Mouse (Mus musculus) neural tube, embryonic 14.5 days (tissue): ENCODE measurements at regions not wholly inside any gene's neighbourhood (a gene's known extent, or its start where the extent isn't known, plus 50 kb on each side); places are given as distances from the start of the nearest gene placed in this dataset.
A peak's percentile ranks its signal among the peaks of the same experiment; 100 is the strongest.

ENCODE experiments used
- ATAC-seq: fragments of 200-750 bp; cut with Nextera tagmentation; 2 replicates; pipeline ENCODE4 v1.8.0; 2017; ENCODE audit warnings: low read depth, mild to moderate bottlenecking, moderate TSS enrichment, moderate library complexity
- H3K27ac ChIP-seq: fragments of 300-500 bp; sonication (generic); 2 replicates; pipeline ENCODE4 v1.5.1; 2014; ENCODE audit warnings: low read depth, mild to moderate bottlenecking, control low read depth, low read length, moderate library complexity, mixed read lengths
- H3K27me3 ChIP-seq: fragments of 300-500 bp; sonication (generic); 2 replicates; pipeline ENCODE4 v1.6.1; 2014; ENCODE audit warnings: low read length; ENCODE audit not compliant: control insufficient read depth, insufficient read depth
- H3K36me3 ChIP-seq: fragments of 300-500 bp; sonication (generic); 2 replicates; pipeline ENCODE4 v1.6.1; 2014; ENCODE audit warnings: low read length, mixed read lengths; ENCODE audit not compliant: control insufficient read depth, insufficient read depth
- H3K4me1 ChIP-seq: fragments of 300-500 bp; sonication (generic); 2 replicates; pipeline ENCODE4 v1.6.1; 2014; ENCODE audit warnings: low read length; ENCODE audit not compliant: control insufficient read depth, insufficient read depth
- H3K4me2 ChIP-seq: fragments of 300-500 bp; sonication (generic); 2 replicates; pipeline ENCODE4 v1.6.1; 2014; ENCODE audit warnings: mild to moderate bottlenecking, low read depth, low read length, control low read depth
- H3K4me3 ChIP-seq: fragments of 300-500 bp; sonication (generic); 2 replicates; pipeline ENCODE4 v1.5.1; 2014; ENCODE audit warnings: low read depth, low read length, control low read depth, mixed read lengths
- H3K9ac ChIP-seq: fragments of 300-500 bp; sonication (generic); replicated peaks from 2 replicates; pipeline ENCODE4 v1.6.1; 2014; ENCODE audit warnings: low read depth, mild to moderate bottlenecking, control low read depth, low read length, mixed read lengths
- H3K9me3 ChIP-seq: fragments of 300-500 bp; sonication (generic); 2 replicates; pipeline ENCODE4 v1.6.1; 2016; ENCODE audit warnings: low read length; ENCODE audit not compliant: control insufficient read depth
- WGBS: fragments of 180-500 bp; shearing (Covaris S2); extraction: QIAGEN DNeasy Blood & Tissue Kit; methylation state at CpG from one replicate; pipeline ENCODE4 v1.1.7; 2014; 5-methylcytosine and 5-hydroxymethylcytosine counted together

DNA sequence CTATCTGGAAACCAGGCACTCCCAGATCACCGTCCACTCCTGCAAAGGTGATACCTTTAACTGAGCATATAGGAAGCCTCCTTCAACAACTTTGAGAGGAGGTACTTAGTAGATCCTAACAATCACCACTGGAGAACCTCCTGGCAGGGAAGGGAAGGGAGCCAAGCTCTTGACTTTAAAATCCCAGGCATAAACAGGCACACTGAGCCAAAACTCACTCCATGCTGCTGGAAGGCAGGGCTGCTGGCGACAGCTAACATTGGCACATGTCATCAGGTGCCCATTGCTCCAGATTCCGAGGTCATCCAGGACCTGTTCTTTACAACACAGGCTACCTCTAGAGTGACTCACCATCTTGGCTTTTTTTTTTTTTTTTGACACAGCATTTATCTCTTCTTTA, 170.9 kb upstream of the 1700066M21Rik start:
- no peak overlapping the region for H3K4me2 ChIP-seq
- H3K4me3 ChIP-seq = no peak overlapping the region
- no peak overlapping the region for H3K27ac ChIP-seq
- H3K4me1 ChIP-seq = peaks cover 5% of the 10 kb centered on the region; the same call in 1 of the 2 replicates
- WGBS = 71% methylated on average over 3 of the region's 3 CpGs
- H3K27me3 ChIP-seq = no peaks in the 10 kb centered on the region
- no peaks in the 10 kb centered on the region for H3K9me3 ChIP-seq
- H3K9ac ChIP-seq = no peak overlapping the region
- no peak for ATAC-seq
- H3K36me3 ChIP-seq = no peaks in the 10 kb centered on the region

- ATAC-seq = no peak
- no peak overlapping the region for H3K4me3 ChIP-seq
- H3K4me1 ChIP-seq = peaks cover 5% of the 10 kb centered on the region; the same call in 1 of the 2 replicates
- H3K9ac ChIP-seq = no peak overlapping the region
- H3K27me3 ChIP-seq = no peaks in the 10 kb centered on the region
- 13% methylated on average over 1 of the region's 1 CpGs for WGBS
- no peaks in the 10 kb centered on the region for H3K36me3 ChIP-seq
- no peaks in the 10 kb centered on the region for H3K9me3 ChIP-seq
- no peak overlapping the region for H3K27ac ChIP-seq
- H3K4me2 ChIP-seq = no peak overlapping the region
These were observed 170.5 kb upstream of the 1700066M21Rik start for GRCm38 (mm10) chr1:57206944-57207343.

GRCm38 (mm10) chr1:57208415-57208814, 169.0 kb upstream of the 1700066M21Rik start:
- peaks cover 9% of the 10 kb centered on the region for H3K4me1 ChIP-seq
- H3K27me3 ChIP-seq = no peaks in the 10 kb centered on the region
- H3K4me3 ChIP-seq = no peak overlapping the region
- H3K27ac ChIP-seq = no peak overlapping the region
- WGBS = 70% methylated on average over 9 of the region's 9 CpGs
- no peak overlapping the region for H3K4me2 ChIP-seq
- H3K9ac ChIP-seq = no peak overlapping the region
- no peak for ATAC-seq
- no peaks in the 10 kb centered on the region for H3K36me3 ChIP-seq
- H3K9me3 ChIP-seq = no peaks in the 10 kb centered on the region

DNA sequence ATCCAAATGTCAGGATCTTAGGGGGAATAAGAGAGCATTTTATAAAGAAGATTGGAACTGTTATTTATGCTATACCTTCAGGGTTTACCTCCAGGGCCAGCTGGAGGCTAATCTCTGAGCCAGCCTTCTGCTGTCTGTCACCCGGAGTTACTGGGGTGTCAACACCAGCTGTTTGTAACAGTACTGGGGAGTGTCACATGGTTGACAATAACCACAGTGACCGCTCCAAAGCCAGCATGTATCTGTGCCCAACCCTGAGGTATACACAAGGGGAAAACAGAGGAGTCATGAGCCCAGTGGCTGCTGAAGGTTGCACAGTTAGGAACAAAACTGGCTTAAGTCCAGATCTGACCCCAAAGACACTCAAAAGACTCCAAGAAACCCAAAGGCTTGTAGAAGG, 168.1 kb upstream of the 1700066M21Rik start:
- 61% methylated on average over 2 of the region's 2 CpGs for WGBS
- Histone ChIP-seq H3K9me3 (no peaks in the 10 kb centered on the region), H3K36me3 (no peaks in the 10 kb centered on the region), H3K9ac (no peak overlapping the region), H3K4me2 (no peak overlapping the region), H3K27me3 (no peaks in the 10 kb centered on the region), H3K4me3 (no peak overlapping the region), H3K27ac (no peak overlapping the region), H3K4me1 (peaks cover 11% of the 10 kb centered on the region)
- ATAC-seq = no peak

DNA sequence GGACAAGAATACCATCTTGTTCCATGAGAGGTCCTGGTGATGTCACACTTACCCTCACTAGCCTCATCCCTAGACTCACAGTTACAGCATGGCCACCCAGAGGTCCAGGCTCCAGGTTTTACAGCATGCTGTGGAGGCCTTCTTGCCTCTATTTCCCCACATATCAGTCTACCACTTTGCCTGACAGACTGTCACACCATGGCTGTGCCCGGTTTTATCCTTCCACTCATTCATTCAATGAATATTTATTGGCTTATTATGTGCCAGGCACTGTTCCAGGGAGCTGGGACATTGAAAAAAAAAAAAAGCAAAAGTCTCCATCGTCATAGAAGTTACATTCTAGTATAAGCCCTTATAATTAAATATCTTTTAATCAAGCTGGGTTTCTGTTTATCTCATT, 166.4 kb upstream of the 1700066M21Rik start:
- Histone ChIP-seq H3K27ac (no peak overlapping the region), H3K36me3 (no peaks in the 10 kb centered on the region), H3K27me3 (no peaks in the 10 kb centered on the region), H3K4me3 (no peak overlapping the region), H3K9ac (no peak overlapping the region), H3K4me1 (peaks cover 9% of the 10 kb centered on the region), H3K4me2 (no peak overlapping the region), H3K9me3 (no peaks in the 10 kb centered on the region)
- 25% methylated on average over 2 of the region's 2 CpGs for WGBS
- ATAC-seq = no peak

DNA sequence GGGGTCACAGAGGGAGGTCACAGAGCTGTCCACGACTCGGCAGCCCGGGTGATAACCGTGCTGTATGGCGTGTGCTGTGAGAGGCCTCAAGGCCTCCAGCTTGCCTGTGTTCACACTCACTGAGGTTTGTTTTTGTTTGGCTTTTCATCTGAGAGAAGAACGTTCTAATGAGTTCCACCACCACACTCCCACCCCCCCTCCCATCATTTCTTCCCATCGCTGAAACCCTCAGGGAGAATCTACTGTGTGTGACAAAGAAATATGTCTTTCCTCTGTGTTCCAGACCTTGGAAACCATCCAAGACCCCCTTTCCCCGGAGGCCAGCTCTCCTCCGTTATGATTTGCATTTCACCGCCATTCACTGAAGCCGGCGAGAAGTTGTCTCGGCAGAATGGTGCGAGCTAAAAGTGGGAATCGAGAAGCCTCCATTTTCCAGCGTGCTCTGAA, 164.0 kb upstream of the 1700066M21Rik start:
- 11% methylated on average over 16 of the region's 16 CpGs for WGBS
- Histone ChIP-seq H3K4me1 (peaks cover 10% of the 10 kb centered on the region), H3K9ac (no peak overlapping the region; the same call in 1 of the 2 replicates), H3K27me3 (no peaks in the 10 kb centered on the region), H3K4me3 (no peak overlapping the region), H3K27ac (no peak overlapping the region), H3K9me3 (no peaks in the 10 kb centered on the region; the same call in 1 of the 2 replicates), H3K4me2 (peak overlapping the region; percentile 34; the same call in 1 of the 2 replicates), H3K36me3 (no peaks in the 10 kb centered on the region)
- ATAC-seq = peak; percentile 41; the same call in 1 of the 2 replicates

GRCm38 (mm10) chr1:57214266-57214665, 163.2 kb upstream of the 1700066M21Rik start:
- H3K4me1 ChIP-seq = peaks cover 10% of the 10 kb centered on the region

DNA sequence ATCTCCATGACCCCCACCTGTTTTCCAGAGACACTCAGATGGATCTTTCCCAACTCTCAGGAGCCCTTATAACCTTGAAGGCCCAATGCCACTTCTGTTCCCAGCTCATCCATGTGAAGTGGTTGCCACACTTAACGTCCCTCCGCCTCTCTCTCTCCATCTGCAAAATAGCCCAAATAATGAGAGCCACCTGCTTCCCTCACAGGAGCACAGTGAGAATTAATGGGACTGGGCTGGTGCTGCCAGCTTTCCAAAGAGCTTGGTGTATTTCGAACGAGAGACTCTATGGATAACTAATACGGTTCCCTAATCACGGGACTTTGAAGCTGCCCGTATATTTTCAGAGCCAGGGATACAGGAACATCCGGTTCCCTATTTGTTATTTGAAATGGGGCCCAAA, 159.8 kb upstream of the 1700066M21Rik start:
- no peaks in the 10 kb centered on the region; the same call in 1 of the 2 replicates for H3K9me3 ChIP-seq
- H3K36me3 ChIP-seq = no peaks in the 10 kb centered on the region
- no peaks in the 10 kb centered on the region for H3K27me3 ChIP-seq
- no peak overlapping the region for H3K4me2 ChIP-seq
- 35% methylated on average over 8 of the region's 8 CpGs for WGBS
- ATAC-seq = peak; percentile 45
- H3K4me3 ChIP-seq = no peak overlapping the region
- peaks cover 10% of the 10 kb centered on the region for H3K4me1 ChIP-seq
- H3K9ac ChIP-seq = no peak overlapping the region
- H3K27ac ChIP-seq = no peak overlapping the region

More at GRCm38 (mm10) chr1:57214266-57214665, 163.2 kb upstream of the 1700066M21Rik start:
- Histone ChIP-seq H3K4me2 (no peak overlapping the region), H3K9me3 (no peaks in the 10 kb centered on the region; the same call in 1 of the 2 replicates), H3K36me3 (no peaks in the 10 kb centered on the region), H3K9ac (no peak overlapping the region), H3K4me3 (no peak overlapping the region), H3K27me3 (no peaks in the 10 kb centered on the region), H3K27ac (no peak overlapping the region)
- WGBS = 40% methylated on average over 2 of the region's 2 CpGs
- no peak for ATAC-seq

DNA sequence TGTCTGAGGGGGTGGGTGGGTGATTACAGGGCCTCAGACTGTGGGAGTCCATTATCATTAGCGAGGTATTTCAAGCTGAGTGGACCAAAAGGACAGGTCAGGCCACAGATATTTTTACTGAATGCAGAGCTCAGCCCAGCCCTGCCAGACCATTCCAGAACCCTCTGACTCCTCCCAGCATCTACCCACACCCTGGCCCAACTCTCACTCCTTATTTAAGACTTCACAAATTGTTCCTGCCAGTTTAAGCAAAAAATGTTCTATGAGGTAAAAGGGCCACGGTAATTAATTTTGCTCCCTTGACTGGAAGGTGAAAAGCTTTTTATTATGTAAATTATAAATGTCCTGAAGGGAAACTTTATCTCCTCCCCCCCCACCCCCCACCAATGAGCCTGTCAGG, 159.3 kb upstream of the 1700066M21Rik start:
- Histone ChIP-seq H3K4me3 (no peak overlapping the region), H3K9me3 (no peaks in the 10 kb centered on the region; the same call in 1 of the 2 replicates), H3K4me2 (no peak overlapping the region), H3K27ac (no peak overlapping the region), H3K9ac (no peak overlapping the region), H3K36me3 (no peaks in the 10 kb centered on the region), H3K4me1 (peaks cover 10% of the 10 kb centered on the region), H3K27me3 (no peaks in the 10 kb centered on the region)
- peak; percentile 57 for ATAC-seq
- WGBS = 22% methylated on average over 2 of the region's 2 CpGs
